In the genomic region with DNA sequence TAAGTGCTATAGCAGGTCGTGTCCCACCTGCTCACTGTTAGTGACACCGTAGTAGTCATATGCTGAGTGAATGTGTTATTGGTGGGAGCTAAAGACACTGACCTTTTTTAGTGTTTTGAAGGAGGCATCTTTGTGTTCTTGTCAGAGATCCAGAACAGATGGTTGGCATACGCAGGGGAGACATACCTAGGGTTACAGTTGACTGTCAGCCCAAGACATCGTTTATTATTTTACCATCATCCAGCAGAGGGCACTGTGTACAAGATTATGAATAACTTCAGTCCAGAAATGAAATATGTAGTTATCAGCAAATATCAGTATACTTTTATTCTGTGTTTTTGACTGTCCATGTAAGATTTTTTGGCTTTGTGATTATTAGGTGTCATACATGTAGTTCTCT, we compare ENCODE assay signal across 9 mouse cellular contexts.
A peak's percentile ranks its signal among the peaks of the same experiment; 100 is the strongest.
DNase-seq lines count a peak whose midpoint lies in the region; ATAC-seq and TF ChIP-seq lines count a peak whose summit lies in the region.
"Had no signal": no experiment of that assay in that cellular context is flagged by ENCODE, and none has a peak within 500 bp of the region (broad histone marks: within the 10 kb centered on the region; RNA-seq: fewer than 3 reads in every experiment).

No protein-coding gene starts in this region.

- no peaks in the 10 kb centered on the region for H3K27me3 ChIP-seq in liver, adult 2 months (ENCODE audit: control insufficient read depth, insufficient read depth, low read length)
- no peaks in the 10 kb centered on the region for H3K27me3 ChIP-seq in liver, embryonic 12.5 days (replicated peaks)

- ATAC-seq in liver, embryonic 12.5 days: no peak
- no peak for ATAC-seq in erythroblast, adult 5-6 weeks (replicated peaks; ENCODE audit: low FRiP score, poor library complexity, severe bottlenecking)

- H3K9ac ChIP-seq in liver, adult 2 months (ENCODE audit: low read depth, low read length): no peak overlapping the region
- H3K9ac ChIP-seq in liver, embryonic 12.5 days: no peak overlapping the region

- no peaks in the 10 kb centered on the region for H3K9me3 ChIP-seq in liver, embryonic 12.5 days (replicated peaks)

- peak; percentile 27; the same call in 1 of the 2 replicates for TF ChIP-seq CTCF in liver, adult 2 months (IDR thresholded peaks at IDR 0.05; ENCODE audit: low read depth, low read length)

- WGBS in liver, adult 2 months: 77% methylated on average over 4 of the region's 4 CpGs
- WGBS in liver, embryonic 12.5 days (ENCODE audit: insufficient replicate concordance): 76% methylated on average over 4 of the region's 4 CpGs
- 66% methylated on average over 4 of the region's 4 CpGs for WGBS in large intestine, adult 2 months

- H3K36me3 ChIP-seq in liver, adult 2 months (ENCODE audit: control insufficient read depth, insufficient read depth, low read length): peaks cover 38% of the 10 kb centered on the region
- no peaks in the 10 kb centered on the region for H3K36me3 ChIP-seq in liver, embryonic 12.5 days

- TF ChIP-seq POLR2A in liver, adult 2 months (IDR thresholded peaks at IDR 0.05; ENCODE audit: extremely low read depth, insufficient read depth, low read length): no peak

- H3K4me1 ChIP-seq in liver, adult 2 months (ENCODE audit: control insufficient read depth, insufficient read depth, low read length): no peaks in the 10 kb centered on the region
- H3K4me1 ChIP-seq in liver, embryonic 12.5 days: no peaks in the 10 kb centered on the region

- H3K27ac ChIP-seq in liver, adult 2 months (replicated peaks; ENCODE audit: insufficient read depth, low read depth, low read length): no peak overlapping the region
- H3K27ac ChIP-seq in liver, embryonic 12.5 days: no peak overlapping the region
- H3K27ac ChIP-seq: macrophage had no signal

- H3K4me2 ChIP-seq in liver, embryonic 12.5 days: no peak overlapping the region

- H3K4me3 ChIP-seq in liver, adult 2 months (ENCODE audit: insufficient read depth, low read depth, low read length): no peak overlapping the region
- H3K4me3 ChIP-seq in liver, embryonic 12.5 days: no peak overlapping the region

- DNase-seq in adrenal gland, postnatal 14 days: peak; percentile 14
- DNase-seq in adrenal gland, postnatal 4 days (ENCODE audit: low spot score in 2 of 2): no peak
- peak; percentile 35 for DNase-seq in liver, adult 2 months (ENCODE audit: extremely low read depth, low read depth, low spot score)
- peak; percentile 68 for DNase-seq in cerebellum, adult 8-10 months
- DNase-seq in large intestine, adult 2 months (ENCODE audit: low read depth, low spot score): peak; percentile 32
- no peak for DNase-seq in gastrocnemius, postnatal 25 days

- H3K79me2 ChIP-seq in liver, adult 2 months (ENCODE audit: control insufficient read depth, insufficient read depth, low read length): no peaks in the 10 kb centered on the region; the same call in 1 of the 2 replicates

Comparison
In these comparisons a context has a peak if more than half of its experiments do, and no peak if none do; other contexts are left out.
1. DNase-seq: peak in adrenal gland, postnatal 14 days (single experiment), liver, adult 2 months (single experiment), cerebellum, adult 8-10 months (single experiment) and large intestine, adult 2 months (single experiment); none in adrenal gland, postnatal 4 days (0 of 2) and gastrocnemius, postnatal 25 days (single experiment).